Mouse (Mus musculus) G1E (cell line): ENCODE results near the gene Nudcd3.

Experiments used
- CTCF ChIP-seq: IDR thresholded peaks from 2 replicates; pipeline ENCODE4 v1.5.1; 2012; ENCODE audit warnings: low read depth, low read length, inconsistent platforms, mixed read lengths
- GATA1 ChIP-seq: IDR thresholded peaks from 2 replicates; pipeline ENCODE4 v1.6.1; 2012; ENCODE audit warnings: borderline replicate concordance, low read length, inconsistent platforms, mixed read lengths
- POLR2AphosphoS5 ChIP-seq: IDR thresholded peaks from 2 replicates; pipeline ENCODE4 v1.6.1; 2012; ENCODE audit warnings: low read depth, low read length, inconsistent platforms; ENCODE audit not compliant: insufficient replicate concordance

DNA sequence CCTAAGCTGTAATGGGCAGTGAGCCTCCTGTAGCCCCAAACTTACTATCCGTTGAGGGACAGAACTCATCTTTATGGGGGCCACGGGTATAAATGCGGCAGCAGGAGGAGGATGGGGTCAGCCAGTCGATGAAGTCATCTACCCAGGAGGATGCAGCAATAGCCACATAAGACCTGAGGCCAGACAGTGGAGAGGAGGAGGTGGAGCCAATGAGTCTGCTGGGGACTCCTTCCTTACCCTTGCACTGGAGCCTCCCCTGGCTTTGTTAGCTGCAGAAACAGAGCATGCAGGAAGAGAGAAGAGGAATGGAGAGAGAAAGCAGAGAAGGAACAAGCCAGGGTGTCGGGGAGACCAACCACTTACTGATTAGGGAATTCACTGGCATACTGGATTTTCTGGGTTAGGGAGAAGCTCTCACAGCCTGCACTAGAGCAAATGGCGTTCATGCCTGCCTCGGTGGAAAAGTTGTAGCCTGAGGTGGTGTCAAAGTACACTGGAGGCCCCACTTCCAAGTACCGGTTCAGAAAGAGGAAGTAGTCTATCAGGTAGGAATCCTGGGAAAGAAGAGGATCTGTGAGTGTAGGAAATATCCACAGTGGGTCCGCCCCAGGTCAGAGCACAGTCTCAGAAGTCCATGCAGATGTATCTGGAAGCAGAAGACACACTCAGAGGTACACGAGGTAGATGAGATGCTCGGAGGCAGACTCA is 18.1 kb upstream of the Nudcd3 start:
- TF ChIP-seq CTCF (no peak), GATA1 (no peak), POLR2AphosphoS5 (no peak)
